Mouse (Mus musculus): ENCODE measurements around the gene Jpt1. TPM values are rescaled to one million over a fixed set of nuclear protein-coding genes. Genes with fewer than 3 reads are reported as not detected.
"Not testable (repeated sequence)": the region's sequence is repeated elsewhere in the genome, so short reads cannot be mapped to it uniquely, and the experiment has no call there.

The Jpt1 gene
- total RNA-seq (2022) = 100 to 1,000 TPM in 1 of 4 experiments, 10 to 100 TPM in 3; 86.2 to 109 (median 94.4) TPM

- DNase-seq = peak; percentile 95
These were observed at the start of gene Jpt1 for GRCm38 (mm10) chr11:115514238-115514663. TSS of gene Jpt1 (minus strand) at chr11:115514387.

GRCm38 (mm10) chr11:115563406-115563805 lies 49.2 kb upstream of the Jpt1 start:
- no peak for DNase-seq

- DNase-seq = no peak
These were observed 41.5 kb upstream of the Jpt1 start for GRCm38 (mm10) chr11:115555717-115556116.

GRCm38 (mm10) chr11:115552783-115553182 lies 38.6 kb upstream of the Jpt1 start:
- DNase-seq = no peak

GRCm38 (mm10) chr11:115543571-115543970 lies 29.4 kb upstream of the Jpt1 start:
- DNase-seq = no peak

GRCm38 (mm10) chr11:115538045-115538444 lies 23.9 kb upstream of the Jpt1 start:
- DNase-seq = no peak

- DNase-seq = no peak
These were observed 22.8 kb upstream of the Jpt1 start for GRCm38 (mm10) chr11:115536856-115537568.

- DNase-seq = peak; percentile 97
These were observed 22.0 kb upstream of the Jpt1 start, which contains the start of gene Sumo2 for GRCm38 (mm10) chr11:115536038-115536681. TSS of gene Sumo2 (minus strand) at chr11:115536276.

GRCm38 (mm10) chr11:115535401-115536037 lies 21.3 kb upstream of the Jpt1 start:
- DNase-seq = peak; percentile 41

- no peak for DNase-seq
These were observed 20.7 kb upstream of the Jpt1 start for GRCm38 (mm10) chr11:115534759-115535371.

GRCm38 (mm10) chr11:115526446-115526845 lies 12.3 kb upstream of the Jpt1 start:
- not testable (repeated sequence) for DNase-seq

GRCm38 (mm10) chr11:115522703-115523102 lies 8.5 kb upstream of the Jpt1 start:
- DNase-seq = no peak

- no peak for DNase-seq
These were observed 8.1 kb upstream of the Jpt1 start for GRCm38 (mm10) chr11:115522238-115522637.

GRCm38 (mm10) chr11:115521080-115521479 lies 6.9 kb upstream of the Jpt1 start:
- DNase-seq = no peak

GRCm38 (mm10) chr11:115520218-115520617 lies 6.0 kb upstream of the Jpt1 start:
- no peak for DNase-seq

GRCm38 (mm10) chr11:115519581-115519980 lies 5.4 kb upstream of the Jpt1 start:
- DNase-seq = no peak

GRCm38 (mm10) chr11:115518693-115519092 lies 4.5 kb upstream of the Jpt1 start:
- no peak for DNase-seq

GRCm38 (mm10) chr11:115516942-115517341 lies 2.8 kb upstream of the Jpt1 start:
- no peak for DNase-seq

GRCm38 (mm10) chr11:115515021-115515420 lies 834 bp upstream of the Jpt1 start:
- no peak for DNase-seq

GRCm38 (mm10) chr11:115513271-115514237 lies 633 bp downstream of the Jpt1 start:
- DNase-seq = no peak

GRCm38 (mm10) chr11:115512407-115513183 lies 1.6 kb downstream of the Jpt1 start:
- DNase-seq = no peak

Measured in adrenal gland, adult 8-10 months (tissue).